Mouse (Mus musculus) frontal cortex, postnatal 25 days (tissue): ENCODE data around the gene Tulp1.
A peak's percentile ranks its signal among the peaks of the same experiment; 100 is the strongest.

Experiments
- DNase-seq, 2 experiments: peaks; one replicate each; pipeline ENCODE4 v3.0.0; 2022; ENCODE audit warnings: low spot score in 2 of 2

The Tulp1 gene

GRCm38 (mm10) chr17:28313880-28314225 lies 51.2 kb downstream of the Tulp1 start:
- DNase-seq, result no peak

GRCm38 (mm10) chr17:28313212-28313879 lies 51.7 kb downstream of the Tulp1 start, which contains the start of gene Fance:
Gene Fance, plus strand, starts transcription at chr17:28313519.
- DNase-seq, result peak; percentile 77 to 87

- no peak for DNase-seq
Measured at GRCm38 (mm10) chr17:28312232-28313211, 52.5 kb downstream of the Tulp1 start.

GRCm38 (mm10) chr17:28311366-28312132 lies 53.5 kb downstream of the Tulp1 start:
- DNase-seq, result no peak

- no peak for DNase-seq
Measured at GRCm38 (mm10) chr17:28310831-28311230, 54.2 kb downstream of the Tulp1 start.

GRCm38 (mm10) chr17:28308297-28309195 lies 56.5 kb downstream of the Tulp1 start:
- DNase-seq, result peak; percentile 86 to 90

- no peak for DNase-seq
Measured at GRCm38 (mm10) chr17:28305172-28305571, 59.9 kb downstream of the Tulp1 start.
